Mouse (Mus musculus) heart, postnatal 10 days (tissue): ENCODE results near the gene Uty. TPM values are rescaled to one million over a fixed set of nuclear protein-coding genes. Genes with fewer than 3 reads are reported as not detected.

Experiments
- DNase-seq, 2 experiments: peaks; one replicate each; pipeline ENCODE4 v3.0.0; 2021
- intact Hi-C: fragments of 180-260 bp; cut with DNase I; formaldehyde crosslinking; loops from one replicate; pipeline ENCODE4 v1.15.1; 2025
- total RNA-seq, 2 experiments: library from RNA; stranded (reverse); gene quantifications; 2 replicates each; pipeline ENCODE4 v1.2.3; 2021

Uty gene
- total RNA-seq: 10 to 100 TPM in 1 of 2 experiments, not detected in 1; 24.1 TPM

- DNase-seq: peak in 1 of 2 experiments; percentile 74
Measured at GRCm38 (mm10) chrY:1245426-1245863, at the start of gene Uty. TSS of gene Uty (minus strand) at chrY:1245759.

GRCm38 (mm10) chrY:1293708-1294107, 48.1 kb upstream of the Uty start:
- no peak for DNase-seq
- intact Hi-C loops: no loop called here

More at GRCm38 (mm10) chrY:1245426-1245863, at the start of gene Uty:
- intact Hi-C loops: no loop called here

GRCm38 (mm10) chrY:1286171-1286795, 40.7 kb upstream of the Uty start, which contains the start of gene Ddx3y:
TSS of gene Ddx3y (minus strand) at chrY:1286629.
- peak in 1 of 2 experiments; percentile 84 for DNase-seq

DNA sequence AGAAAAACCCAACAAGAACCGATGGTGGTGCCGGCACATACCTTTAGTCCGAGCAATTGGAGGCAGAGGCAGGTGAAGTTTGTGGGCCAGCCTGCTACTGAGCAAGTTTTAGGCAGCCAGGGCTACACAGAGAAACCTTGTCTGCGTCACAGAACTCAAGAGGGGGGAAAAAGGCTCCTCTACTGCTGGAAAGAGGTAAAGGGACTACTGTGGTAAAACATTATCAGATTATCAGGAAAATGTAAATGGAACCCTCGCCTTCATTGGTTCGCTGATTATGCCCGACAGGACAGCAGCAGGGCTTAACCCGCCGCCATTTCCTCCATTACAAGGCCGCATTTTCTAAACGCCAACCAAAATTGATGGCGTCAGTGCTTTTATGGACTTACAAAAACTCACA, 40.2 kb upstream of the Uty start:
- intact Hi-C loops: no loop called here
- peak in 1 of 2 experiments; percentile 37 for DNase-seq

More at GRCm38 (mm10) chrY:1286171-1286795, 40.7 kb upstream of the Uty start, which contains the start of gene Ddx3y:
- intact Hi-C loops: no loop called here

- intact Hi-C loops: no loop called here
Measured at GRCm38 (mm10) chrY:1246117-1246516, 558 bp upstream of the Uty start.

DNA sequence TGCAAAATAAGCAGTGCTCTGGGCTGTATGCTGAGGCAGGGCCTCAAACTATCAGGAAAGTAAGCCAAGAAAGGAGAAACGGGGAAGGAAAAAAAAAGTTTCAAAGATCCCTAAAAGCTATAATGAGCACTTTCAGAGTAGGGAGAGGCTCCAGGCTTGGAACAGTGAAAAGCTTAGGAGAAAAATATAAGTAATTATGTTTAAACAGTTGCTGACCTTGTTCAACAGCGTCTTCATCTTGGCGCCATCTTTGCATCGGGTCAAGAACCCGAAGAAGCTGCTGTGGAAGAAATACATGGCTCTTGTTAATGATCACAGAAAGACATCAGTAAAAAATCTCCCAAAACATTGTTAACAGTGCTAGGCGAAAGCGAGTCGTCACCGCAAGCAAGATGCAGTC, 619 bp downstream of the Uty start:
- DNase-seq: peak in 1 of 2 experiments; percentile 11
- intact Hi-C loops: no loop called here

More at GRCm38 (mm10) chrY:1246117-1246516, 558 bp upstream of the Uty start:
- no peak for DNase-seq

- intact Hi-C loops: no loop called here
- DNase-seq: no peak
Measured at GRCm38 (mm10) chrY:1244421-1244820, 1.1 kb downstream of the Uty start.

DNA sequence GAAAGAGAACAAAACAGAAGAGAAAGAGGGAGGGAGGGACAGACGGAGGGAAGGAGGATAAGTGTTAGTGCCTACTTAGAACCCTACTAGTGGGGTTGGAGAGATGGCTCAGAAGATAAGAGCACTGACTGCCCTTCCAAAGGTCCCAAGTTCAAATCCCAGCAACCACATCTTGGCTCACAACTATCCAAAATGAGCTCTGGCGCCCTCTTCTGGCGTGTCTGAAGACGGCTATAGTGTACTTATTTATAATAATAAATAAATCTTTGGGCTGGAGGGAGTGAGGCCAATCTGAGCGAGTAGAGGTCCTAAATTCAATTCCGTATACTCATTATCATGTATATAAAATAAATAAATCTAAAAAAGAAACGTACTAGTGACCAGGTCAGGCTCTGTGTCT, 25.6 kb downstream of the Uty start:
- DNase-seq: no peak
- intact Hi-C loops: no loop called here

DNA sequence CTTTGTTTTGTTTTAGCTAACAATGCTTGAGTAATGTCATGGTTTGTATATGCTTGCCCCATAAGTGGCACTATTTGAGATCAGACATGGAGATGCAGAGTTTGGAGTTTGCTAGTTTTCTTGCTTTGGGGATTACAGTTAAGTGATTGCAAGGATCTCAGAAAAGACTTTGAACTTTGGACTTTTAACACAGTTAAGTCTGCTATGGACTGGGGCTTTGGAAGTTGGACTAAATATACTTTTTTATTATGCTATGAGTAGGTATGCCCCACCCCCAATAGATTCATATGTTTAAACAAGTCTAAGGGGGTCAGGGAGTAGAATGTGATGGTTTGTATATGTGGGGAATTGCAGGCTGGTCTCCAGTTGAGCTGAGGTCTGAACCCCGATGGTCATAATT, 67.1 kb downstream of the Uty start:
- DNase-seq: no peak
- intact Hi-C loops: no loop called here

DNA sequence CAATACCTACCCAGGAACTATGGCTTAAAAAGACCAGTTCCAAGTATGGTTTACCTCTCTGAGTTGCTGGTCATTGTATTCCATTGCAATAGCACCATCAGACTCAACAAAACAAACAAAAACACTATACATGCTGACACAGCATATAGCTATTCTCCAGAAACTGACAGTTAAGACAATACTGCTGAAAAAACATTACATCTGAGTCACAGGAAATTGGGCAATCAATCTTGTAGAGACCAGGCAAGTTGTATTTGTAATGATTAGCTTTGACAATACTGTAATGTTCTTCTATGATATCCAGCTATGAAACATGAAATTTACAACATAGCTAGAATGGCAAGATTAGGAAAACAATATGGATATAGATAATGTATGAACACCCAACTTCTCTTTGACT, 82.5 kb downstream of the Uty start:
- intact Hi-C loops: no loop called here
- DNase-seq: no peak

- intact Hi-C loops: no loop called here
- DNase-seq: no peak
Measured at GRCm38 (mm10) chrY:1116153-1116552, 129.4 kb downstream of the Uty start.

GRCm38 (mm10) chrY:1114016-1114415, 131.5 kb downstream of the Uty start:
- DNase-seq: no peak
- intact Hi-C loops: no loop called here

Other genes with a start within 250 kb of the Uty start
- gene Eif2s3y, start 235.2 kb downstream of the Uty start, total RNA-seq: 10 to 100 TPM in 1 of 2 experiments, not detected in 1; 78.4 TPM
- 10 to 100 TPM in 1 of 2 experiments, not detected in 1; 58.1 TPM for gene Ddx3y, start 40.9 kb upstream of the Uty start, total RNA-seq
- not detected for gene Usp9y, start 214.0 kb upstream of the Uty start, total RNA-seq